Mouse (Mus musculus) brain, embryonic 14.5 days (tissue): ENCODE data around the gene Dcun1d3.

Source experiments
- CTCF ChIP-seq: fragments of 200-500 bp; IDR thresholded peaks from 2 replicates; pipeline ENCODE4 v1.5.1; 2012; ENCODE audit warnings: inconsistent platforms, mild to moderate bottlenecking, moderate library complexity, borderline replicate concordance; ENCODE audit not compliant: insufficient read depth, insufficient read length; ENCODE audit errors: extremely low read depth
- POLR2A ChIP-seq: fragments of 200-500 bp; IDR thresholded peaks from 2 replicates; pipeline ENCODE4 v1.6.1; 2012; ENCODE audit warnings: mild to moderate bottlenecking, inconsistent platforms, borderline replicate concordance; ENCODE audit not compliant: poor library complexity, insufficient read depth, insufficient read length, severe bottlenecking; ENCODE audit errors: extremely low read depth

GRCm38 (mm10) chr7:119881229-119881628 is 14.9 kb downstream of the Dcun1d3 start:
- no peak for TF ChIP-seq CTCF
- TF ChIP-seq POLR2A = no peak
